Mouse (Mus musculus) G1E (cell line): ENCODE measurements around the gene Cdh24.

Source experiments
- CTCF ChIP-seq: IDR thresholded peaks from 2 replicates; pipeline ENCODE4 v1.5.1; 2012; ENCODE audit warnings: low read depth, low read length, inconsistent platforms, mixed read lengths
- POLR2AphosphoS5 ChIP-seq: IDR thresholded peaks from 2 replicates; pipeline ENCODE4 v1.6.1; 2012; ENCODE audit warnings: low read depth, low read length, inconsistent platforms; ENCODE audit not compliant: insufficient replicate concordance
- TAL1 ChIP-seq: conservative IDR thresholded peaks from 2 replicates; pipeline ENCODE4 v1.6.1; 2012; ENCODE audit warnings: low read depth, low read length, inconsistent platforms, mixed read lengths

GRCm38 (mm10) chr14:54605752-54606321 lies 35.3 kb downstream of the Cdh24 start, which contains the start of gene 4931414P19Rik:
- TF ChIP-seq CTCF (no peak), POLR2AphosphoS5 (no peak), TAL1 (no peak)
